7 mouse cellular contexts compared by ENCODE assay signal in the genomic region with DNA sequence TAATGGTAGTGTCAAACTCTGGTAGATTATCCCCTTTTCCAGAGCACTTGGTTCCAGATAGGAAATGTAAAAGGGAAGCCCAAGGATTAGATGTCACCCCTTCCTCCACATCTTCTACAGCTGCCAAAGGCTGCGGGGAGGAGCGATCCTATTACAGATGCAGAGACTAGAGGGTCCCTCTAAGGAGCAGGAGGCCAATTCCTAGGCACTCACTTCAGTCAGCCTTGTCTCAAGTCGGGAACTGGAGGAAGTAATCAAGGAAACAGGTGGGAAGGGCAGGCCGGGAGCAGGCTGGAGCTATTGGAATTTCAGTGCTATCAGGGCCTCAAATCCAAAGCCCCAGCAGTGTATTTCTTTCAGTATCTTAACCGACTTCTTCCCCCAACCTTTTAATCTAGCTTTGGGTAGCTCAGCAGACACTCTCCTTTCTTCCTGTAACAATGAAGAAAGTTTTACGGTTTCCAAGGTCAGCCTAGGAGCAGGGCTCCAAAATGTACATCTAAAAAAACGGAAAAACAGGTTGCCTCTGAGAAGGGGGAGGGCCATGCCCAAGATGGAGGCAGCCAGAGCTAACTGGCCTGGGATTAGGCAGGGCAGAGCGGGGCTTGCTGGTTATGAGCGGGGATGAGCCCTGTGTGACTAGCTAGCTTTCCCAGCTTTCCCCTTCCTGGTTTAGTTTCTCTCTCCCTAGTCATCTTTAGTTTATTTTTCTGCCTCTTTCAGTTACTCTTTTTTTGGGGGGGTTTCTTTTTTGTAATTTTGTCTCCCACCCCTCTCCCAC. TPM values are rescaled to one million over a fixed set of nuclear protein-coding genes. Genes with fewer than 3 reads are reported as not detected.
DNase-seq lines count a peak whose midpoint lies in the region; ATAC-seq lines count a peak whose summit lies in the region.

No protein-coding gene starts in this region.

- H3K4me3 ChIP-seq in lung, embryonic 16.5 days (ENCODE audit: low read length) = no peak overlapping the region
- H3K4me3 ChIP-seq in forebrain, embryonic 11.5 days (ENCODE audit: low read depth, low read length) = peak overlapping the region; percentile 85
- no peak overlapping the region for H3K4me3 ChIP-seq in limb, embryonic 12.5 days (replicated peaks)
- H3K4me3 ChIP-seq in stomach, embryonic 15.5 days (replicated peaks) = no peak overlapping the region

- H3K9ac ChIP-seq in lung, embryonic 16.5 days (ENCODE audit: low read length) = peak overlapping the region; percentile 38
- peak overlapping the region; percentile 93 for H3K9ac ChIP-seq in forebrain, embryonic 11.5 days (ENCODE audit: low read length)
- no peak overlapping the region for H3K9ac ChIP-seq in limb, embryonic 12.5 days (replicated peaks)
- H3K9ac ChIP-seq in stomach, embryonic 15.5 days = no peak overlapping the region

- no peak for ATAC-seq in lung, embryonic 16.5 days (ENCODE audit: low read depth)
- no peak for ATAC-seq in forebrain, embryonic 11.5 days (replicated peaks; ENCODE audit: low FRiP score)
- ATAC-seq in limb, embryonic 12.5 days (ENCODE audit: insufficient number of reproducible peaks, insufficient read depth, low FRiP score, low TSS enrichment, low read depth) = no peak
- no peak for ATAC-seq in stomach, embryonic 15.5 days (ENCODE audit: insufficient read depth, low FRiP score, low read depth)

- H3K4me2 ChIP-seq in lung, embryonic 16.5 days (ENCODE audit: low read depth, low read length) = peak overlapping the region; percentile 40
- peak overlapping the region; percentile 59 for H3K4me2 ChIP-seq in forebrain, embryonic 11.5 days (ENCODE audit: low read depth, low read length, severe bottlenecking)
- peak overlapping the region; percentile 76 for H3K4me2 ChIP-seq in limb, embryonic 12.5 days
- H3K4me2 ChIP-seq in stomach, embryonic 15.5 days = peak overlapping the region; percentile 63

- DNase-seq in lung, postnatal 10 days = no peak
- DNase-seq in forebrain, embryonic 11.5 days (ENCODE audit: low spot score) = no peak
- DNase-seq in adrenal gland, adult 8-10 months = no peak
- no peak for DNase-seq in spleen, postnatal 36 days (ENCODE audit: low spot score in 2 of 2)

- peak overlapping the region; percentile 88 for H3K27ac ChIP-seq in lung, embryonic 16.5 days (ENCODE audit: low read length)
- H3K27ac ChIP-seq in forebrain, embryonic 11.5 days (ENCODE audit: low read depth, low read length) = peak overlapping the region; percentile 95
- peak overlapping the region; percentile 83 for H3K27ac ChIP-seq in limb, embryonic 12.5 days
- peak overlapping the region; percentile 74 for H3K27ac ChIP-seq in stomach, embryonic 15.5 days

- peaks cover 64% of the 10 kb centered on the region for H3K4me1 ChIP-seq in lung, embryonic 16.5 days (replicated peaks; ENCODE audit: control insufficient read depth, insufficient read depth, low read length)
- peaks cover 54% of the 10 kb centered on the region for H3K4me1 ChIP-seq in forebrain, embryonic 11.5 days (replicated peaks; ENCODE audit: control insufficient read depth, insufficient read depth, low read length)
- H3K4me1 ChIP-seq in limb, embryonic 12.5 days (replicated peaks) = peaks cover 69% of the 10 kb centered on the region
- peaks cover 67% of the 10 kb centered on the region for H3K4me1 ChIP-seq in stomach, embryonic 15.5 days

- 30% methylated on average over 9 of the region's 9 CpGs for WGBS in lung, embryonic 16.5 days
- 11% methylated on average over 9 of the region's 9 CpGs for WGBS in forebrain, embryonic 11.5 days
- WGBS in limb, embryonic 12.5 days = 26% methylated on average over 9 of the region's 9 CpGs
- WGBS in stomach, embryonic 15.5 days = 28% methylated on average over 9 of the region's 9 CpGs

- no peaks in the 10 kb centered on the region for H3K9me3 ChIP-seq in lung, embryonic 16.5 days (ENCODE audit: control insufficient read depth, low read length)
- H3K9me3 ChIP-seq in forebrain, embryonic 11.5 days (ENCODE audit: control insufficient read depth, low read length) = no peaks in the 10 kb centered on the region
- H3K9me3 ChIP-seq in limb, embryonic 12.5 days = no peaks in the 10 kb centered on the region
- no peaks in the 10 kb centered on the region for H3K9me3 ChIP-seq in stomach, embryonic 15.5 days

- peaks cover 12% of the 10 kb centered on the region for H3K36me3 ChIP-seq in lung, embryonic 16.5 days (ENCODE audit: control insufficient read depth, insufficient read depth, low read length)
- H3K36me3 ChIP-seq in forebrain, embryonic 11.5 days (ENCODE audit: control insufficient read depth, insufficient read depth, low read length) = peaks cover 12% of the 10 kb centered on the region
- H3K36me3 ChIP-seq in limb, embryonic 12.5 days = peaks cover 34% of the 10 kb centered on the region
- peaks cover 11% of the 10 kb centered on the region; the same call in 1 of the 2 replicates for H3K36me3 ChIP-seq in stomach, embryonic 15.5 days

- H3K27me3 ChIP-seq in lung, embryonic 16.5 days (ENCODE audit: control insufficient read depth, insufficient read depth, low read depth, low read length) = no peaks in the 10 kb centered on the region
- H3K27me3 ChIP-seq in forebrain, embryonic 11.5 days (ENCODE audit: control insufficient read depth, insufficient read depth, low read length) = no peaks in the 10 kb centered on the region
- H3K27me3 ChIP-seq in limb, embryonic 12.5 days = no peaks in the 10 kb centered on the region
- no peaks in the 10 kb centered on the region for H3K27me3 ChIP-seq in stomach, embryonic 15.5 days (replicated peaks)

RNA-seq across cellular contexts. Expression of gene Pea15a, which starts 2.4 kb away (rescaled TPM):
- 139 and 147 TPM in 2 replicates for polyA plus RNA-seq in lung, embryonic 16.5 days (2015; fragmentation: Nextera tagmentation; extraction: Ambion mirVana)
- 371 and 409 TPM in 2 replicates for polyA plus RNA-seq in forebrain, embryonic 11.5 days (2014; fragmentation: Nextera tagmentation; extraction: Ambion mirVana)
- polyA plus RNA-seq in limb, embryonic 12.5 days (2016; fragmentation: Nextera tagmentation; extraction: Ambion mirVana) = 69.5 and 76.5 TPM in 2 replicates
- 103 and 108 TPM in 2 replicates for polyA plus RNA-seq in stomach, embryonic 15.5 days (2015; fragmentation: Nextera tagmentation; extraction: Ambion mirVana)
- total RNA-seq in adrenal gland, adult 8-10 months (2022) = 10 to 100 TPM; 48.4 to 89.7 (median 63.1) TPM

RNA-seq across cellular contexts. Expression of gene Casq1, which starts 15.4 kb away (rescaled TPM):
- 7.9 and 15.3 TPM in 2 replicates for polyA plus RNA-seq in lung, embryonic 16.5 days (2015; fragmentation: Nextera tagmentation; extraction: Ambion mirVana)
- 1.1 and 2.0 TPM in 2 replicates for polyA plus RNA-seq in forebrain, embryonic 11.5 days (2014; fragmentation: Nextera tagmentation; extraction: Ambion mirVana)
- polyA plus RNA-seq in limb, embryonic 12.5 days (2016; fragmentation: Nextera tagmentation; extraction: Ambion mirVana) = 2.9 and 4.1 TPM in 2 replicates
- polyA plus RNA-seq in stomach, embryonic 15.5 days (2015; fragmentation: Nextera tagmentation; extraction: Ambion mirVana) = 16.2 and 17.4 TPM in 2 replicates
- under 1 TPM in 3 of 4 experiments, not detected in 1; 0.21 to 0.30 (median 0.29) TPM for total RNA-seq in adrenal gland, adult 8-10 months (2022)

RNA-seq across cellular contexts. Expression of gene Atp1a4, which starts 54.0 kb away (rescaled TPM):
- not detected in 2 replicates for polyA plus RNA-seq in lung, embryonic 16.5 days (2015; fragmentation: Nextera tagmentation; extraction: Ambion mirVana)
- 0.08 TPM in 1 of 2 replicates, not detected in the other for polyA plus RNA-seq in forebrain, embryonic 11.5 days (2014; fragmentation: Nextera tagmentation; extraction: Ambion mirVana)
- polyA plus RNA-seq in limb, embryonic 12.5 days (2016; fragmentation: Nextera tagmentation; extraction: Ambion mirVana) = not detected in 2 replicates
- polyA plus RNA-seq in stomach, embryonic 15.5 days (2015; fragmentation: Nextera tagmentation; extraction: Ambion mirVana) = not detected in 2 replicates
- total RNA-seq in adrenal gland, adult 8-10 months (2022) = 1 to 10 TPM in 2 of 4 experiments, under 1 TPM in 2; 0.12 to 1.1 (median 0.76) TPM

RNA-seq across cellular contexts. Expression of gene Dcaf8, which starts 56.3 kb away (rescaled TPM):
- polyA plus RNA-seq in lung, embryonic 16.5 days (2015; fragmentation: Nextera tagmentation; extraction: Ambion mirVana) = 133 and 141 TPM in 2 replicates
- polyA plus RNA-seq in forebrain, embryonic 11.5 days (2014; fragmentation: Nextera tagmentation; extraction: Ambion mirVana) = 116 and 118 TPM in 2 replicates
- 179 TPM in 2 replicates for polyA plus RNA-seq in limb, embryonic 12.5 days (2016; fragmentation: Nextera tagmentation; extraction: Ambion mirVana)
- 106 and 121 TPM in 2 replicates for polyA plus RNA-seq in stomach, embryonic 15.5 days (2015; fragmentation: Nextera tagmentation; extraction: Ambion mirVana)
- 100 to 1,000 TPM; 141 to 189 (median 156) TPM for total RNA-seq in adrenal gland, adult 8-10 months (2022)

RNA-seq across cellular contexts. Expression of gene Igsf8, which starts 57.2 kb away (rescaled TPM):
- polyA plus RNA-seq in lung, embryonic 16.5 days (2015; fragmentation: Nextera tagmentation; extraction: Ambion mirVana) = 42.5 and 46.0 TPM in 2 replicates
- 104 and 122 TPM in 2 replicates for polyA plus RNA-seq in forebrain, embryonic 11.5 days (2014; fragmentation: Nextera tagmentation; extraction: Ambion mirVana)
- 44.1 and 45.9 TPM in 2 replicates for polyA plus RNA-seq in limb, embryonic 12.5 days (2016; fragmentation: Nextera tagmentation; extraction: Ambion mirVana)
- polyA plus RNA-seq in stomach, embryonic 15.5 days (2015; fragmentation: Nextera tagmentation; extraction: Ambion mirVana) = 44.8 and 45.0 TPM in 2 replicates
- total RNA-seq in adrenal gland, adult 8-10 months (2022) = 10 to 100 TPM; 32.7 to 37.0 (median 35.8) TPM

Comparison
In these comparisons a context has a peak if more than half of its experiments do, and no peak if none do; other contexts are left out.
1. H3K9ac ChIP-seq: peak in lung, embryonic 16.5 days (single experiment) and forebrain, embryonic 11.5 days (single experiment); none in limb, embryonic 12.5 days (single experiment) and stomach, embryonic 15.5 days (single experiment).
2. Peak in every context shown above with its lines, with median percentiles within 50 percentile points of each other: H3K27ac ChIP-seq and H3K4me2 ChIP-seq.